Mouse (Mus musculus): Measurements from ENCODE around the gene Ctbp2.

Ctbp2 gene

GRCm38 (mm10) chr7:133041784-133042183 is 82.4 kb downstream of the Ctbp2 start:
- no peak for DNase-seq (ENCODE audit: low spot score in 2 of 2)

- no peak for DNase-seq (ENCODE audit: low spot score in 2 of 2)
Observed at GRCm38 (mm10) chr7:133040688-133041345, 83.3 kb downstream of the Ctbp2 start.

DNA sequence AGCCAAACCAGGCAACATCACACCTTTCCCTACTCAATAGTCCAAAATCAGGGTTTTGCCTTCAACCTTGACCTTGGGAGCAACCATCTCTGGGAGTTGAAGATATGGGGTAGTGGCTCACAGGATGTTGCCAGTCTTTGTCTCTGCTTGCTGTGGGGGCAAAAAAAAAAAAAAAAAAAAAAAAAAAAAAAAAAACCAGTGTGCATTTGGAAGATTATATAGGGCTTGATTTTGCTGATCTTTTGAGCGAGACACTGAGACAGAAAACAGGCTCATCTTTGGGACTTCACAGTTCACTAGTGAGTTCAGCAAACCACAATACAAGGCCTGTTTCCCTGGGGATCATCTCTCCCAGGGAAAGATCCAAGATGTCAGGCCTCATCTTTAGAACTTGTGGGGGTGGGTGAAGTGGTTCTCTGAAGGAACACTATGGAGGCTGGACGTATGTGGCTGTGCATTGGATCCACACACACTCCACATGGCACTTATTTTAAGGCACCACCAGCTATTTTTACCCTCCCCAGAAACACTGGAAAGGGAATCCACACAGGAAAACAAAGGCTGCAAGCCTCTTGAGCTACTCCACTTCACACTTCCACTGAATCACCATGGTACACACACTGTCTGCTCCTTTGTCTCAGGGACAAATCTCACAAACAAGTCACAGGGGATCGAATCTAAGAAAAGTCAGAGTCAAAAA is 84.4 kb downstream of the Ctbp2 start:
- peak; percentile 21 to 52 for DNase-seq (ENCODE audit: low spot score in 2 of 2)

DNA sequence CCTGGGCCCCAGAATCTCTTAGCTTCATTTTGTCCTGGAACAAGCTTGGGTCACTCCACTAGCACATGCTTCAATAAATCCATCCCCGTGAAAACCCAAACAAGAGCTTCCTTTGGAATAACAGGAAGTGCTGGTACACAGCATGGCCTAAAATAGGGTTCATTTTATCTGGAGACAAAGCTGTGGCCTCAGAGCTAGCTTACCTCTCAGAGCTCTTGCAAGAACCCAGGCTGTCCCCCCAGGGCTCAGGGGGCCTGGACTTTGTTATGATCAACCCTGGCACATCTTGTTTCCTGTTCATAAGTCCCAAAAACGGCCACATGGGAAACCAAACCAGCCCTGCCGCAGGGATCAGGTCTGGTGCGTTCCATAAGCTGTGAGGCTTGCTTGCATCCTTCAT is 86.5 kb downstream of the Ctbp2 start:
- DNase-seq (ENCODE audit: low spot score in 2 of 2), result no peak

GRCm38 (mm10) chr7:133037217-133037616 is 86.9 kb downstream of the Ctbp2 start:
- DNase-seq (ENCODE audit: low spot score in 2 of 2), result no peak

DNA sequence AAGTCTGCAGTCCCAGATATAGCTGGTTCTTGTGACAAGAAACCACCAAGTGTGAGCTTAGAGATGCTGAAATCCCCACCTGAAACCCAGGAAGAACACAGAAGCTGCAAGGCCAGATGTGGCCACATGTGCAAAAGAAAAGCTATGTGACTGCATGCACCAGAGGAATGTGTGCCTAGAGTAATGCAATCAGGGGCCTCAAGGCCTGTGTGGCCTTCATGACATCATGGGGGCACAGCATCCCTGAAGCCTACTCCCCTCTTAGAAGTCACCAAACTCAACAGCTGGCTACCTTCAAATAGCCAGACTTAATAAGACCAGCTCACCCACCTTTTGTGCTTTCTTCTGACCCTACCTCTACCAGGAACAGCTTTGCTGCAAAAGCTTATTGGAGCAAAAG is 88.3 kb downstream of the Ctbp2 start:
- no peak for DNase-seq (ENCODE audit: low spot score in 2 of 2)

DNA sequence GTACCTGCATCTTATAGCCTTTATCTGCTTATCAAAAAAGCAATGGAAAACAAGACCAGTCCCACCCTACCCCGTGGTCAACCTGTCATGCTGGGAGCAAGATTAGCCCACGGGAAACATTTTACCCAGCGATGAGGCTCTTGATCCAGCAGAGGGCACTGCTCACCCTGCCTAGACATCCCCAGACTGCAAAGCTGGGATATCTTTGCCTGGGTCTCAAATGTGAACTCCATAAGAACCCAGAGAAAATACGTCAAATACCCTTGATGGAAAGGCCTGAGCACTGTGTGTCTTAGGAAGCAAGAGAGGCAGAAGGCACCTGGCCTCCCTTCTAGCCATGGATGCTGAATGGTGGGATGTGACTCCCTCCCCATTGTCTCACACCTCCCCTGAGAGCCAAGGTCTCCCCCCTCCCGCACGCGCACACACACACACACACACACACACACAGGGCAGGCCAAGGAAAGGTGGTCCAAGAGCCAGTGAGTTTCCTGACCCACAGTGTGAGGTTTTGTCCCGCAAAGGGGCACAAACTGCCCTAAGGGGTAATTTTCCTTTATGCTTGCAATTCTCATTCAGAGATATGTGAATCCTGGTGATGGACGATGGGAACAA is 91.5 kb downstream of the Ctbp2 start:
- DNase-seq (ENCODE audit: low spot score in 2 of 2), result peak; percentile 54 to 72

DNA sequence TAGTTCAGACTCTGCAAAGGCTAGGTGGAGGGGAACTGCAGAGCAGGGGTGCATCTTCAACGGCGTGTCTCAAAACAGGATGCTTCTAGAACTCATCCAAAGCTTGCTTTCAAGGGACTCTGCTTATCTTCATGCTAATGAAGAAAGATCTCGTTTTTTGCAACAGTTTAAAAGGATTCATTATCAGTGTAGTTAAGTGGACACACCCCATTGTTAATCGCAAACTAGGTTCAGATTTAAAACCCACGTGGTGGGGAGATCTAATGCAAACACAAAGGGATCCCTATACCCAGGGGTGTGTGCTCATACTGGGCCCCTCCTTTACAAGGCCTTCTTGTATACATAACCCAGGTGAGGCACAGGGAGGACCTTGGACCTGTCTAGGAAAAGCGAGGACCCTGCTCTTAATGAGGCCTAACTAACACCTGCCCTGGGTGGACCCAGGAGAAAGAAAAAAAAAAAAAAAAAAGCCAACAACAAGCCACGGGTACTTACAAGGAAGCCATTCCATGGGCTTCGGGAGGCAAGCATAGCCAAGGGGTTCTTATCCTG is 94.6 kb downstream of the Ctbp2 start:
- no peak for DNase-seq (ENCODE audit: low spot score in 2 of 2)

GRCm38 (mm10) chr7:133029004-133029403 is 95.2 kb downstream of the Ctbp2 start:
- DNase-seq (ENCODE audit: low spot score in 2 of 2), result no peak

- no peak for DNase-seq (ENCODE audit: low spot score in 2 of 2)
Observed at GRCm38 (mm10) chr7:133027930-133028329, 96.2 kb downstream of the Ctbp2 start.

GRCm38 (mm10) chr7:133024694-133025093 is 99.5 kb downstream of the Ctbp2 start:
- no peak for DNase-seq (ENCODE audit: low spot score in 2 of 2)

DNA sequence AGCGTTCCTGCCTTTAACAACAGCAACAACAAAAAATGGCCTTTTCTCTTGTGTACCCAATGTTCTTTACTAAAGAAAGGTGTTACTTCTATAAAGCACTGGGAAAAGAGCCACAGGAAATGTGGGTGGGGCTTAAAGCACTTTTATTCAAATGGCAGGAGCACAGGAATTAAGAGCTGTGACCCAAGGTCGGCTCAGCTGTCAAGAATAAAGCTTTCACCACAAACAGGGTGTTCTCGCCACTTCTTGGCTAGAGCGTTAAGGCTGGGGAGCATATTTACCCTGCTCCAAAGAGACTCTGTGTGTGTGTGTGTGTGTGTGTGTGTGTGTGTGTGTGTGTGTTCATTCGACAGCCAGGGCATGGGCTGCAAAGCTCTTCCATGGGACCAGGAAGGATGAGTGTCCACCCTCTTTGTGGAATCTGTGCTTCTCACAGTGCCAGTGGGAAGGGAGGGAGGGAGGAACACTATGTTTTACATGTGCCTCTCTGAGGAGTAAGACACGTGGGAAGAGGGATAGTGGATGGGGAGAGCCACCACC is 104.6 kb downstream of the Ctbp2 start:
- no peak for DNase-seq (ENCODE audit: low spot score in 2 of 2)

GRCm38 (mm10) chr7:133018961-133019360 is 105.2 kb downstream of the Ctbp2 start:
- no peak for DNase-seq (ENCODE audit: low spot score in 2 of 2)

GRCm38 (mm10) chr7:133015416-133016070 is 108.6 kb downstream of the Ctbp2 start:
- no peak for DNase-seq (ENCODE audit: low spot score in 2 of 2)

GRCm38 (mm10) chr7:133014631-133015030 is 109.5 kb downstream of the Ctbp2 start:
- DNase-seq (ENCODE audit: low spot score in 2 of 2), result no peak

DNA sequence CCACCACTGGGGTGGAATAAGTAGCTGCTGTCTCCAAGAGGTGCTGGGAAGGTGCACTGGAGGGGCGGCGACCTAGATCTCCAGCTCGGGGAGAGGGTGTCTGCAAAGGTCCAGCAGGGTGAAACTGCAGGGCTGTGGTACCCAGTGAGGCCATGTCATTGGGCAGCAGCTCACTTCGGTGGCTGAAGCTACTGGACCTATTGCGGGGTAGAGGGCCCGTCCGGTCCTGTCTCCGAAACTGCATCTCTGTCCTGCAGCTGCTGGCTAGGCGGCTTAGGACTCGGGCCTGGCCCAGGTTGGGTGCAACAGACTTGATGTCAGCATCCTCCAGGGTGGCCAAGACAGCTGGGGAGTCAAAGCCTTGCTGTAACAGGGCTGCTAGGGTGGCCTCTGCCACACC is 110.2 kb downstream of the Ctbp2 start:
- no peak for DNase-seq (ENCODE audit: low spot score in 2 of 2)

DNA sequence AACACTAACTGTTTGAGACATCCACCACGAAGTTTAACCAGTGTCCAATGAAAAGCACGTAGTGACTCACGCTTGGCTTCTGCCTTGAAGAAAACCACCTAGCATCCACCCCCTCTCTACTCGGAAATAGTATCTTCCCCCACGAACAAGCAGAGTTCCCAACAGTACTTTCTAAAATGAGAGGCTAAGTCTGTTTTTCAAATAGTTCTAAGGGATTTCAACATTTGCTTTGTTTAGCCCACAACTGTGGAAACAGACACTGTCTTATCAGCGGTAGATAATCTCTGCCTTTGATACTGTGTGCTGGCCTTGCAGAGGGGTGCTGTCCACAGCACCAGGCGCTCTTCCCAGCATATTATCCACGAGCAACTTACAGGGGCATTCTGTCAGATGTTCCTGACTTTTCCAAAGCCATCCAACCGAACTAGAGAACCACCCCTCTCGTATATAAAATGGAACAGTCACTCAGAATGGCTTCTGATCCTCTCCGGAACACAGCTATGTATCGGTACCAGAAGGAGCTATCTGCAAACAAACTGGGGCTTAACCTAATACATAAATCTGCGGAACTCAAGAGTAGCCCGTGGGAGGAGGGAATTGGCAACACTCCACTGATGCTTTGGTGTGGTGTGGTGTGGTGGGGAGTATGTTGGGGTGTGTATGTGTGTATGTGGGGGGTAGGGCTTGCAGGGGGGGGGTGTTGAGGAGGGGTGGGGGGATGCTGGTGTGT is 111.4 kb downstream of the Ctbp2 start:
- peak; percentile 50 to 70 for DNase-seq (ENCODE audit: low spot score in 2 of 2)

- DNase-seq (ENCODE audit: low spot score in 2 of 2), result no peak
Observed at GRCm38 (mm10) chr7:133011611-133012010, 112.5 kb downstream of the Ctbp2 start.

DNA sequence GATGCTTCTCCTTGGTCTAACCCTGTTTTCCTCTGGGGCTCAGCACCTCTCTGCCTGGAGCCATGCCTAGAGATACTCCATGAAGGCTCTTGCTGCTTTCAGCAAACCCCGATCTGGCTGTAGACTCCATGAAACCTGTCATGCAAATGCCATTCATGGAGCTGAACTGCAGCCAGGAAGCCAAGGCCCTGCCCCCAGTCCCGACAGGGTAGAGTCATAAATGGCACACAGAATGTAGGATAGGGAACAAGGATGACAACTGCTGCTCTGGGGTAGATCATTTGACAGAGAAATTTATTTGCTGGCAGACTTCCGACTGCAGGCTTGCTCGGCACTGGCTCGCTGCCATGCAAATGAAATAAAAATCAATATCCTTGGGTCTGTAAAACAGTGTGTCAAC is 113.0 kb downstream of the Ctbp2 start:
- DNase-seq (ENCODE audit: low spot score in 2 of 2), result peak; percentile 28 to 36

GRCm38 (mm10) chr7:133010477-133010876 is 113.7 kb downstream of the Ctbp2 start:
- DNase-seq (ENCODE audit: low spot score in 2 of 2), result no peak

DNA sequence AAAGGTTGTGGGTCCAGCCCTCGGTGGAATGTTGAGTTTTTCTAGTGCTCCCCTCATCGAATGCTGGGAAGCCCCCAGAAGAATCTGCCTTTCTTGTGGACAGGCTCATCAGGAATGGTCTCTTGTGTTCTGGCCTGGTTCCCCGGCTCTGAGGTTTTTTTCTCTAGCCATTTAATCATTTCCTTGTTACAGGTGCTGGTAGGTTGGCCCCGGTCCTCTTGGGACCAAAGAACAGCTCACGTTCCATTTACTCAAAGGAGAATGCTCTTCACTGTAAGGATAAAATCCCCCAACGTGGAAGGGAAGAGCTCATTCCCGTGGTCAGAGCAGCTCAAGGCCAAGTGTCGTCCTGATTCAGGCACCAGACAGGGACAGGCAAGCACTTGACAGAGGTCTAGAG is 114.5 kb downstream of the Ctbp2 start:
- DNase-seq (ENCODE audit: low spot score in 2 of 2), result no peak
